Mouse (Mus musculus) splenic B cell, adult 2 months (primary cell): Measurements from ENCODE around the gene Lsg1.

Source experiments
- DNase-seq: peaks from one replicate; pipeline ENCODE4 v3.0.0-alpha.2; 2011; ENCODE audit warnings: low read depth, low spot score
- H3K27me3 ChIP-seq: 2 replicates; pipeline ENCODE4 v1.6.1; 2012; ENCODE audit warnings: mild to moderate bottlenecking, low read length, moderate library complexity, mixed read lengths; ENCODE audit not compliant: control insufficient read depth, poor library complexity, insufficient read depth, severe bottlenecking
- H3K36me3 ChIP-seq: 2 replicates; pipeline ENCODE4 v1.6.1; 2012; ENCODE audit warnings: mild to moderate bottlenecking, low read length, moderate library complexity, mixed read lengths; ENCODE audit not compliant: control insufficient read depth, poor library complexity, insufficient read depth, severe bottlenecking

The Lsg1 gene

DNA sequence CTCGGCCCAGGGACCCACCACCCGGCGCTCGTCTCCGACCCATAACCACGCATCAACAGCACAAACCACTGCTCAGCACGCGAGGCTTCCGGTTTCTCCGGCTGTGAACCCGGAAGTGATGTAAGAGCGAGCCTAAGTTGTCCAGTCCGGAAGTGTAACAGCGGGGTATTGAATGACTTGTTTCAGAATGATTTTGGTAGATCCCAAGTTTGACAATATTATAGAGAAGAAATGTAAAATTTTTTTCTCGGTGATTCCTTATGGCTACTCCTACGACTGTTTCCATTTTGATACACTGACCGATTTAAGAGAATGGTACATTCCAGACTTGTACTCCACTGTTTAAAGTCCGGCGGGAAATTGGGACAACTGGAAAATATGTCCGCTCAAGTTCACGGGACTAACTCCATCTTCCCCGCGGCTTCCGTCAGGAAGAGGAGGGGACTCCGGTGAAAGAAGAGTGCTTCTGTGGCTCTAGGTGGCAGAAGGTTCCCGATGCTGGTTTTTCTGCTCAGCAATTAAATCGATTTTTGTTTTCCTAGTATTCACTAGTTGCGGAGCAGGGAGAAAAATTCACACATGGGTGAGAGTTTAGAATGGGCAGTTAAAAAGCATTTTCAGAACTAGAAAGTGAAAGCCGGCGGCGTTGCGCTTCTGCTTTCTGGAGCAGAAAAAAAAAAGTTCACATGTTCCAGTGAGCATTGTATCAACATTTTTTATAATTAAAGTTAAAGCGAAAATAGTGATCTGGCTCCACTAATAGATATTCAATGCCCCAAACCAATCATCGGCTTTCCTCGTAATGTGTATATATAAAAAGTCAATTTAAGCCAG, at the start of gene Lsg1:
Gene Lsg1, minus strand, starts transcription at position 99 of the 834 bp plus-strand sequence.
- peaks cover 8% of the 10 kb centered on the region for H3K36me3 ChIP-seq
- peak; percentile 95 for DNase-seq

DNA sequence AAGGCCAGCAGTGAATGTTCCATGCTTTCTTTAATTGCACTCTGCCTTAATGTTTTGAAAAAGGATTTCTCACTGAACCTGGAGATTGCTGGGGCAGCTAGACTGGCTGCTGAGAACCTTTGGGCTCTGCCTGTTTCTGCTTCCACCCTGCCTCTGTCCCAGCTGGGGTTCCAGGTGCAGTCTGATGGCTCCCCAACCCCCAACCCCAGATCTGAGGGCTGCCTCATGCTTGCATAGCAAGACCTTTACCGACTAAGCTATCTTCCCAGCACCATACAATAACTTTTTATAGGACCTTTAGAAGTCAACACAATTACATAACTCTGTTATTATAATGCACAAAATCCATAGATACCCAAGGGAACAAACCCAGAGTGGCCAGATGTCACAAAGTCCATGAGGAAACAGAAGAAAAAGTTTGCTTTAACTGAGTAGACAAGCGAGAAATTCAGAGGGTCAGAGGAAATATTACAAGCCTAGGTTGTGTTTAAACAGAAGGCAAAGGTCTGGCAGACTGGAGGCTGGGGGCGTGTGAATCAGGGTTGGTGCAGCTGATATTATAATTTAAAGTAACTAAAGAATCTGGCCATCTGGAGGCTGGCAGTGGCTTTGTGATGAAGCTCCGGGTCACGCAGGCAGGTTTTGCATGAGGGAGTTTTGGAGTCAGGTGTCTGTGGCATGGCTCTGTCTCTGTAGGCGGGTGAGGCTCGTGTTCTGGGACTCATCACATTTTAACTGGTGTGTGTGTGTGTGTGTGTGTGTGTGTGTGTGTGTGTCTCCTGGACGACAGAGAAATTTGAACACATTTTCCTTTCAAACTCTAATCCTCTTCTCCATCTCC, 46.7 kb upstream of the Lsg1 start:
- H3K27me3 ChIP-seq, result no peaks in the 10 kb centered on the region
- peak; percentile 82 for DNase-seq

More for the DNA sequence above, at the start of gene Lsg1:
- H3K27me3 ChIP-seq, result no peaks in the 10 kb centered on the region

DNA sequence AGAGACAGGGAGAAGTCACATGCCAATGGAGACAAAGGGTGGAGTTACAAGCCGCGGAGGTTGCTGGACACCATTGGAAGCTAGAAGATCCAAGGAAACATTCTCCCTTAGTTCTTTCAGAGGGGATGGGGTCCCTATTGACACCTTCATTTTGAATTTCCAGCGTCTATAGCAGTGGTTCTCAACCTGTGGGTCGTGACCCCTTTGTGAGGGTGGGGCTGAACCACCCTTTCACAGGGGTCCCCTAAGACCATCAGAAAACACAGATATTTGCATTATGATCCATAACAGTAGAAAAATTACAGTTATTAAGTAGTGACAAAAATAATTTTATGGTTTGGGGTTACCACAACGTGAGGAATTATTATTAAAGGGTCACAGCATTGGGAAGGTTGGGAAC, 42.1 kb upstream of the Lsg1 start:
- DNase-seq, result no peak
- H3K27me3 ChIP-seq, result no peaks in the 10 kb centered on the region
- no peaks in the 10 kb centered on the region for H3K36me3 ChIP-seq

More for the DNA sequence above, 46.7 kb upstream of the Lsg1 start:
- no peaks in the 10 kb centered on the region for H3K36me3 ChIP-seq

DNA sequence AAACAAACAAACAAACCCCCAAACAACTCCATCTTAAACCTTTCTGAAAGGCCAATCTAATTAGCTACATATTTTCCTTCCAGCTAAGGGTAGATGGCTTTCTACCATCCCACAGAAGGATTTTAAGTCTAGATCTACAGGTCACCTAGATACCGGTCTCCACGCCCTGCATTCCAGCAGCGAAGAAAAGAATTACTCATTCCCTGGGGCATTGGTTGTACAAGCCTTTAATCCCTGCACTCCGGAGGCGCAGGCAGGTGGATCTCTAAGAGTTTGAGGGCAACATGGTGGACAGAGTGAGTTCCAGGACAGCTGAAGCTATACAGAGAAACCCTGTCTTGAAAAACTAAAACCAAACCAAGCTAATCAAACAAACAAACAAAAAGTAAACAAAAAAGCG, 41.0 kb upstream of the Lsg1 start:
- no peaks in the 10 kb centered on the region for H3K36me3 ChIP-seq
- H3K27me3 ChIP-seq, result no peaks in the 10 kb centered on the region
- no peak for DNase-seq

DNA sequence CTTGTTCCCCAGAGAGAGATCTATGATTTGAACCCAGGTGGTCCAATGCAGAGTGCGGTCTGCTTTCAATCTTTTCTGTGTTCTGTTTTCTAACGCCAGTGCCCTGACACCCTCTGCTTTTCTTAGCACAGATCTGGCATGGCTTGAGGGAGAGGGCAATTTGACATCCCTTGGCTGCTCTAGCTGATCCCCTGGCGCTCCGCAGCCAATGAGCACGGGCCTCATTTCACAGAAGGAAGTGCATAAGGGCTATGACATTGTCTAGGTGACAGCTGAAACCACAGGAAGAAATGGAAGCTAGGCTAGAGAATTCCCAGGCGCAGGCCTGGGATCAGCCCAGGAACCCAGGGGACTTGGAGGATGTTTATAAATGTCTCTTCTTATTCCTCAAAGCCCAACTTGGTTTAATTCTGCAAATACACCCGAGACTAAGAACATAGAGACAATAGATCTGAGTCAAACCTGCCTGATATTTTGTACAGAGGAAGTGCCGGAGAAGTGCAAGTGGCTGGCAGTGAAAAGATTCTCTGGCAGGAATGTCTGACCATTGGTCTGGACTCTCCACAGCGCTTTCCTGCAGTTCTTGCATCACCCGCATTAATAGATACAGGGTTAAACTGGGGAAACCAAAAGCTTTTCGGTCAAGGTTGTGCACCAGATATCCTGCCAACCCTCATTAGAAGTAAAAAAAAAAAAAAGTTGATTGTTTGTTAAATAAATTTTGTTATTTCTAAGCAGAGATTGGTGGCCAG, 40.4 kb upstream of the Lsg1 start:
- DNase-seq, result no peak
- H3K27me3 ChIP-seq, result no peaks in the 10 kb centered on the region
- H3K36me3 ChIP-seq, result no peaks in the 10 kb centered on the region

DNA sequence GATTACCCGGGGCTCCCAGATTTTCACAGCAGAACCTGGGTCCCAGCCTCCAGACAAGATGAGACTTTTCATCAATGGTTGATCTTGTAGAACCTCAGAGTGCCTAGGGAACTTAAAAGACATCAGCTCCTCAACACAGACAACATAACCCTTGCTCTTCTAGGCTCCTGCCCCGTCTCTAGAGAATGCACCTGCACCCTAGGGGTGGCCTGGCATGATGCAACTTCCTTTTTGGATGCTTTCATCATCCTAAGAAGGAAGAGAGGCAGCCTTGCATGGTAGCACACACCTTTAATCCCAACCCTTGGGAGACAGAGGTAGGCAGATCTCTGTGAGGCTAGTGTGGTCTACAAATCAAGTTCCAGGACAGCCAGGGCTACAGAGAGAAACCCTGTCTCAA, 37.2 kb upstream of the Lsg1 start:
- Histone ChIP-seq H3K27me3 (no peaks in the 10 kb centered on the region), H3K36me3 (no peaks in the 10 kb centered on the region)
- peak; percentile 37 for DNase-seq

DNA sequence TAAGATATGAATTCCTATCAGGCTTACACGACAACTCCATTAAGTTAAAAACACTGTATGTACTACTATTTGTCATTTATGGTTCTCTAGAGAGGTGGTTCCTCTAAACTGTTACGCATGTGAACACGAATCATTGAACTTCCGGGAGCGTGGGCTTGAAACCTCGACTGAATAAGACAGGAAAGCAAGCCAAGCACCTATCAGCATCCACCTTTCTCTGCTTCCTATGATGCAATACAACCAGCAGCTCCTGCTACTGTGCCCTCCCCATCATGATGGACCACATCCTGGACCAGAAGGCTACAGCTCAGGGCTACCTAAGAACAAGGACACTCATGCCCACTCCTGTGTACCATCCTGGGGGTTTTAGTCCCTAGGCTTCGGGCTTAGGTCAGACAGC, 36.3 kb upstream of the Lsg1 start:
- H3K27me3 ChIP-seq, result no peaks in the 10 kb centered on the region
- H3K36me3 ChIP-seq, result no peaks in the 10 kb centered on the region
- DNase-seq, result peak; percentile 88

DNA sequence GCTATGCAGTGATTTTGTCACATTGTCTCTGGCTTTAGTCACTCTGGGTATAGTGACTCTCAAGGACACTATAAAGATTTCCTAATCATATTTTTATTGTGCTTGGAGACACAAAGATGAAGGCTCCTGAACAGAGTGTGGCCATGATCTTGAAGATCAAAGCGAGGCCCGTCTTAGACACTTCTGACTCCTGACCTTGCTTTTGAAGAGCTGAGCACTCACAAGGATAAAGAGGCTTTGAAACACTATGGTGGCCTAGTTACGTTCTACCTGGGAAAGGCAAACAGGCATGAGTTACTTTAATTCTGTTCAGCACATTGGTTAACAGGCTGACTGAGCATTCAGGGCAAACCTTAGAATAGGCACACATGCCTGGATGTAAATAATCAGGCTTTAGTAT, 28.9 kb upstream of the Lsg1 start:
- no peaks in the 10 kb centered on the region for H3K27me3 ChIP-seq
- DNase-seq, result no peak
- no peaks in the 10 kb centered on the region for H3K36me3 ChIP-seq

DNA sequence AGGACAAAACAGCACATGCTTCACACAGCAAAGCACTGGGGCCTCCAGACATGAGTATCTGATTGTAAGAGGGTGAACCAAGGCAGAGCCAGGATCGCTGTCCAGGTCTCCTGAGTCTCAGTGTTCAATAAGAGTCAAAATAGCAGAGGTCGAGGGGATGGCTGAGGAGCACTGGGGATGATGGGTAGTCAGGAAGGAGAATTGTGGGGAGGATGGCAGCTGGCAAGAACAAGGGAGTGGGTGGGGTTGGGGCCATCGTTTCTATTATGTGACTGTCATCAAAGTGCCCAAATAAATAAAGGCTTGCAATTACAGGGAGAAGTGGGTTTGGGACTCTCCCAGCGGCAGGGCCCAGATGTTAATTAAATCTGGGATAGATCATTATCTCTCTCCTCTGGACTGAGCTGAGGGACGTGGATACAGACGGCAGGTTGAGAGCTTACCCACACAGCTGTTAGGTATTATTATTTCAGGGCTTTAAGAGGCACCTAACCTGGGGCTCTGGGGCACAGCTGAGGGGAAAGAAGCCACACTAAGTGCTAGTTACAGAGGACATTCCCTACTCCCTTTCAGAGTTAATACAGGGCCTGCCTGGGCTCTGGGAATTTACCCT, 27.4 kb upstream of the Lsg1 start:
- DNase-seq, result no peak
- no peaks in the 10 kb centered on the region for H3K27me3 ChIP-seq

DNA sequence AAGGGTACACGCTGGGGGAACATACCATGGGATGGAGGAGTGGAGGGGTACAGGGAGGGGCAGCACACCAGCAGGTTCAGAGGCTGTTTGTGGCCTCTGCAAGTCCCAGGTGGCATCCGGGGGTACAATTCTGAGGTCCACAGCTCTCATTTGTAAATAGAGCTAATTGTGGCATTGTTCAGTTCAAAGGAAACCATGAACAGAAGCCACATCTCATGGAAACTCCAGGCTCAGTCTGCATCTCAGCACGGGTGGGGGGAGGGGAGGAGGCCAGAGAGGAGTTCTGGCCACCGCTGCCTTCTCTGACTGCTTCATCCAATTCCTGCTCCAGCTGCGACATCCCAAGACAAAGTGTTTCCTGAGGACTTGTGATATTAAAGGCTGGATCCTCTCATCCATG, 26.7 kb upstream of the Lsg1 start:
- no peak for DNase-seq
- Histone ChIP-seq H3K36me3 (no peaks in the 10 kb centered on the region), H3K27me3 (no peaks in the 10 kb centered on the region)

More for the DNA sequence above, 27.4 kb upstream of the Lsg1 start:
- no peaks in the 10 kb centered on the region for H3K36me3 ChIP-seq

DNA sequence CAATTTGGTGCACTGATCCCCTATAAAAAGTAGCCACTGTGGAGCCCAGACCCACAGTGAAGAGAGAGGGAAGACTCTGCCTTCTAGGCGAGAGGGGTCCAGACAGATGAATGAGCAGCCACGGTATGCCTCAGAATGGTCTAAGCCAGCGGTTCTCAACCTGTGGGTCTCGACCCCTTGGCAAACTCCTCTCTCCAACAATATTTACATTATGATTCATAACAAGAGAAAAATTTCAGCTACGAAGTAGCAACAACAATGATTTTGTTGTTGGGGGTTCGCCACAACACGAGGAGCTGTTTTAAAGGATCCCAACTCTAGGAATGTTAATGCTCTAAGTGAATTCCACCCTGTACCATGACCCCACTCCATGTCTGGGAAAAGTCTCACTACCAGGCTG, 25.7 kb upstream of the Lsg1 start:
- DNase-seq, result no peak
- Histone ChIP-seq H3K27me3 (no peaks in the 10 kb centered on the region), H3K36me3 (no peaks in the 10 kb centered on the region)

DNA sequence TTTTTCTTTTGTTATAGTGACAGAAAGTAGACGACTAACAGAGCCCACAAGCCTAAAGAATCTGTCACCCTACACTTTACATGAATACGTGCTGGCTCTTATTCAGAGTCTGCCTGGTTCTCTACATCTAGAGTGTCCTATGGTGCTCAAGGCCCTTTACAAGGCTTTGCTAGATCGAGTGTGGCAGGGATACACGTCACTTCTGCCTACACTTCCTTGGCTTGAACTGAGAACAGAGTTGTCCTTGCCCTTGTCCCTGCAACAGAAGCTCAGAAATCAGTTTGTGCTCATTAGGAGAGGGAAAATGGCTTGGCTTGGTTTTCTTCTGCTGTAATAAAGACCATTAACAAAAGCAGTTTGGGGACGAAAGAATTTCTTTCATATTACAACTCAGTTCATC, 23.9 kb upstream of the Lsg1 start:
- DNase-seq, result no peak
- Histone ChIP-seq H3K36me3 (no peaks in the 10 kb centered on the region), H3K27me3 (no peaks in the 10 kb centered on the region)

DNA sequence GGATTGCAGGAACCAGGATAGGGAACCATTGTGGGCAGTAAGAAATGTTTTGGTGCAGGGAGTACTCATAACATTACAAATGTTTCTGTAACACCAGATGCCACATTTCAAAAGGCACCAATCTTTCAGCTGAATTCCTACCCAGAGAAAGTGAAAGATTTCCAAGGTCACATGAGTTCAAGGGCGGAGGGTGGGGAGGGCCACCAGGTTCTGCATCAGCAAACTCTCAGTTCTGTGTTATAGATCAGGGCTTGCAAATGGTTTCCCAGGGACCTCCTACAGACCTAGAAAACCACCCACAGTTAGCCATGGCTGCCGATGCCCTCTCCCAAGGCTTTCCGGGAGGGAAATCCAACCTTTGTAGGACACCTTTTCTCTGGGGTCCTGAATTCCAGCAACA, 20.5 kb upstream of the Lsg1 start:
- DNase-seq, result peak; percentile 83
- Histone ChIP-seq H3K27me3 (no peaks in the 10 kb centered on the region), H3K36me3 (no peaks in the 10 kb centered on the region)

DNA sequence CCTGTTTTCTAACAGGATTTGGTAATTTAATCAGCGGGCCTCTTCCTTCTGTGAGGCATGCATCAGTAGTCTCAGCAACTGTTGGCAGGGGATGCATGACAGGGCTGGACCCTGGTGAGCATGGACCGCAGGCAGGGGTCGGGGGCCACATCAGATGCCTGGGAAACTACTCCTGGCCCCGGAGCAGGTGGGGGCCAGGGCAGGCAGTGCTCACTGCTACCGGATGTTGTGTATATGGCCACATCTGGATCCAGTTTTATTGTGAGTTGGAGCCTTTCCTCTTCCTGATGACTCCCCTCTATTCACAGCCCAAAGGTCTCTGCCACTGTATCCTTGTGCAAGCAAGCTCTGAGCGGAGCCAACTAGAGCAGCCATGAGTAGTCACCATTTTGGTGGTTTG, 18.1 kb upstream of the Lsg1 start:
- Histone ChIP-seq H3K27me3 (no peaks in the 10 kb centered on the region), H3K36me3 (no peaks in the 10 kb centered on the region; the same call in 1 of the 2 replicates)
- no peak for DNase-seq
